ENCODE assay signal across 29 mouse cellular contexts in the genomic region with DNA sequence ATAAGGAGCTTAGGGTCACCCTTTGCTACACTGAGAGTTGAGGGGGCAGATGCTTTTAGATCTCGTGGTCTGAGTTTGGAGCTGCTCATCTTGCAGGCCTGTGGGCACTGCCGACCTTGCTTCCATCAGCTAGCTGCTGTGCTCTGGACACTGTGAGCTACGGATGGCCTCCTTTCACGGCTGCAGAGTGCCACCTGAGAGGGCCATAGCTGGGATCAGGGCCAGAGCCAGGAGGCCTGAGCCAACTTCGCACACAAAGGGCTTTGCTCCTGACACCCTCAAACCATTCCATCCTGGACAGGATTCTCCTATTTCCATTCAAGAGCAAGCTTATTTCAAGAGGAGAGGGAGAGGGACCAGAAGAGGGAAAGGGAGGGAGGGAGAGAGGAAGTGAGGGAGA. TPM values are rescaled to one million over a fixed set of nuclear protein-coding genes. Genes with fewer than 3 reads are reported as not detected.
DNase-seq lines count a peak whose midpoint lies in the region; ATAC-seq and TF ChIP-seq lines count a peak whose summit lies in the region.
"Had no signal": no experiment of that assay in that cellular context is flagged by ENCODE, and none has a peak within 500 bp of the region (broad histone marks: within the 10 kb centered on the region; RNA-seq: fewer than 3 reads in every experiment).

No protein-coding gene starts in this region.

- no peak for DNase-seq in heart, adult 2 months
- DNase-seq in cerebellum, adult 2 months: peak; percentile 55 to 64
- peak; percentile 54 for DNase-seq in cerebellum, adult 9-11 months
- no peak for DNase-seq in stomach, postnatal 0 days (ENCODE audit: low spot score)
- no peak for DNase-seq in adrenal gland, adult 8-10 months
- DNase-seq: adrenal gland, postnatal 36 days; B cell, adult 2 months; embryo, embryonic 11 days; gastrocnemius, adult 2 months; gastrocnemius, postnatal 36 days; heart, adult 18-20 months; heart, postnatal 14 days; kidney, adult 11 months; kidney, postnatal 14 days; lung, postnatal 36 days; thymus, postnatal 4 days had no signal

- 0 out of 2 replicates have a peak overlapping the region, but pooled peaks have one; percentile 4 for H3K9ac ChIP-seq in heart, embryonic 14.5 days (ENCODE audit: low read length)
- H3K9ac ChIP-seq in heart, adult 2 months (ENCODE audit: low read depth, low read length): no peak overlapping the region
- H3K9ac ChIP-seq in stomach, postnatal 0 days (ENCODE audit: low read length): no peak overlapping the region
- H3K9ac ChIP-seq: heart, embryonic 12.5 days; hindbrain, embryonic 14.5 days; limb, embryonic 12.5 days; liver, embryonic 15.5 days; lung, embryonic 15.5 days; midbrain, embryonic 12.5 days; neural tube, embryonic 13.5 days had no signal

- no peaks in the 10 kb centered on the region for H3K27me3 ChIP-seq in heart, embryonic 14.5 days (ENCODE audit: control insufficient read depth, insufficient read depth, low read length)
- no peaks in the 10 kb centered on the region for H3K27me3 ChIP-seq in heart, adult 2 months (ENCODE audit: control insufficient read depth, insufficient read depth, low read length)
- no peaks in the 10 kb centered on the region; the same call in 1 of the 2 replicates for H3K27me3 ChIP-seq in cerebellum, adult 2 months (ENCODE audit: control insufficient read depth, insufficient read depth, low read length)
- no peaks in the 10 kb centered on the region for H3K27me3 ChIP-seq in stomach, postnatal 0 days (ENCODE audit: control insufficient read depth, insufficient read depth, low read length)
- H3K27me3 ChIP-seq: heart, embryonic 12.5 days; limb, embryonic 12.5 days; liver, embryonic 15.5 days; lung, embryonic 15.5 days; midbrain, embryonic 12.5 days; neural tube, embryonic 13.5 days had no signal

- no peak for TF ChIP-seq POLR2A in heart, adult 2 months (IDR thresholded peaks at IDR 0.05; ENCODE audit: insufficient read depth, low read depth, low read length)
- no peak for TF ChIP-seq POLR2A in cerebellum, adult 2 months (IDR thresholded peaks at IDR 0.05; ENCODE audit: borderline replicate concordance, insufficient read depth, low read length)

- no peak overlapping the region for H3K4me3 ChIP-seq in heart, embryonic 14.5 days (ENCODE audit: control insufficient read depth in 1 of 2, insufficient read depth in 1 of 2, low read depth in 1 of 2, low read length in 2 of 2)
- H3K4me3 ChIP-seq in heart, adult 2 months: no peak overlapping the region
- H3K4me3 ChIP-seq in cerebellum, adult 2 months (replicated peaks; ENCODE audit: insufficient read depth, low read depth, low read length): no peak overlapping the region
- no peak overlapping the region for H3K4me3 ChIP-seq in stomach, postnatal 0 days (ENCODE audit: low read depth, low read length)
- H3K4me3 ChIP-seq: erythroblast, embryonic 14.5 days; gastrocnemius, adult 2 months; heart, embryonic 12.5 days; limb, embryonic 12.5 days; liver, embryonic 15.5 days; lung, embryonic 15.5 days; megakaryocyte, embryonic 14.5 days; midbrain, embryonic 12.5 days; neural tube, embryonic 13.5 days had no signal

- ATAC-seq in heart, embryonic 14.5 days (ENCODE audit: insufficient number of reproducible peaks, insufficient read depth, low FRiP score, low read depth): no peak
- ATAC-seq in stomach, postnatal 0 days (ENCODE audit: low FRiP score, low TSS enrichment): peak; percentile 16; the same call in 1 of the 2 replicates
- ATAC-seq: forebrain, embryonic 16.5 days; inflammation-experienced regulatory T-cells, adult 6 months had no signal

- no peak overlapping the region for H3K27ac ChIP-seq in heart, embryonic 14.5 days (replicated peaks in 1 of 2; ENCODE audit: control insufficient read depth in 1 of 2, insufficient read depth in 1 of 2, low read depth in 2 of 2, low read length in 2 of 2)
- H3K27ac ChIP-seq in heart, adult 2 months: no peak overlapping the region
- H3K27ac ChIP-seq in cerebellum, adult 2 months (ENCODE audit: insufficient read depth, low read length): peak overlapping the region; percentile 3; the same call in 1 of the 2 replicates
- H3K27ac ChIP-seq in stomach, postnatal 0 days (replicated peaks): no peak overlapping the region
- H3K27ac ChIP-seq: gastrocnemius, adult 2 months; hindbrain, embryonic 14.5 days; limb, embryonic 12.5 days; liver, embryonic 15.5 days; lung, embryonic 15.5 days; midbrain, embryonic 12.5 days; neural tube, embryonic 13.5 days had no signal

- H3K9me3 ChIP-seq in heart, embryonic 14.5 days (ENCODE audit: control insufficient read depth, low read length): no peaks in the 10 kb centered on the region
- no peaks in the 10 kb centered on the region for H3K9me3 ChIP-seq in stomach, postnatal 0 days (ENCODE audit: control insufficient read depth, low read length)
- H3K9me3 ChIP-seq: limb, embryonic 12.5 days; liver, embryonic 15.5 days; lung, embryonic 15.5 days; midbrain, embryonic 12.5 days; neural tube, embryonic 13.5 days had no signal

- no peak for TF ChIP-seq EP300 in heart, adult 2 months (IDR thresholded peaks at IDR 0.05; ENCODE audit: insufficient read depth, low read depth, low read length)
- no peak for TF ChIP-seq EP300 in stomach, postnatal 0 days (optimal IDR thresholded peaks at IDR 0.05)

- peaks cover 0 to 1% of the 10 kb centered on the region in 2 experiments; a peak in 2 of 4 replicates for H3K4me1 ChIP-seq in heart, embryonic 14.5 days (ENCODE audit: control insufficient read depth in 2 of 2, insufficient read depth in 2 of 2, low read length in 2 of 2)
- no peaks in the 10 kb centered on the region for H3K4me1 ChIP-seq in heart, adult 2 months (ENCODE audit: control insufficient read depth, insufficient read depth, low read length)
- H3K4me1 ChIP-seq in cerebellum, adult 2 months (ENCODE audit: control insufficient read depth, insufficient read depth, low read length): peaks cover 6% of the 10 kb centered on the region
- H3K4me1 ChIP-seq in stomach, postnatal 0 days (replicated peaks; ENCODE audit: control insufficient read depth, insufficient read depth): no peaks in the 10 kb centered on the region
- H3K4me1 ChIP-seq: heart, embryonic 12.5 days; limb, embryonic 12.5 days; midbrain, embryonic 12.5 days; neural tube, embryonic 13.5 days had no signal

- no peak overlapping the region for H3K4me2 ChIP-seq in heart, embryonic 14.5 days (ENCODE audit: low read length)
- no peak overlapping the region for H3K4me2 ChIP-seq in stomach, postnatal 0 days (replicated peaks; ENCODE audit: low read depth)
- H3K4me2 ChIP-seq: heart, embryonic 12.5 days; hindbrain, embryonic 14.5 days; limb, embryonic 12.5 days; liver, embryonic 15.5 days; lung, embryonic 15.5 days; midbrain, embryonic 12.5 days; neural tube, embryonic 13.5 days had no signal

- no peaks in the 10 kb centered on the region for H3K79me2 ChIP-seq in heart, adult 2 months (replicated peaks; ENCODE audit: control insufficient read depth, insufficient read depth, low read length)

- no peaks in the 10 kb centered on the region for H3K36me3 ChIP-seq in heart, embryonic 14.5 days (ENCODE audit: control insufficient read depth, insufficient read depth, low read length)
- H3K36me3 ChIP-seq in heart, adult 2 months (ENCODE audit: control insufficient read depth, insufficient read depth, low read length): no peaks in the 10 kb centered on the region
- no peaks in the 10 kb centered on the region for H3K36me3 ChIP-seq in stomach, postnatal 0 days (ENCODE audit: control insufficient read depth, insufficient read depth, low read length)
- H3K36me3 ChIP-seq: heart, embryonic 12.5 days; limb, embryonic 12.5 days; liver, embryonic 15.5 days; lung, embryonic 15.5 days; midbrain, embryonic 12.5 days; neural tube, embryonic 13.5 days had no signal

- TF ChIP-seq CTCF in heart, adult 2 months (IDR thresholded peaks at IDR 0.05): no peak
- TF ChIP-seq CTCF in cerebellum, adult 2 months (IDR thresholded peaks at IDR 0.05; ENCODE audit: borderline replicate concordance, insufficient read depth, low read depth, low read length): no peak
- TF ChIP-seq CTCF in stomach, postnatal 0 days (IDR thresholded peaks at IDR 0.05; ENCODE audit: low read depth): no peak

- 50% methylated on average over 5 of the region's 5 CpGs for WGBS in heart, embryonic 14.5 days
- WGBS in heart, adult 2 months: 50% methylated on average over 5 of the region's 5 CpGs
- 15% methylated on average over 5 of the region's 5 CpGs for WGBS in cerebellum, adult 2 months
- 73% methylated on average over 5 of the region's 5 CpGs for WGBS in stomach, postnatal 0 days

- intact Hi-C loops in heart, adult 2 months (cut with DNase I): no loop called here

RNA-seq across cellular contexts. Expression of a gene that starts 15.1 kb away (rescaled TPM):
- polyA plus RNA-seq in heart, embryonic 14.5 days (2014; fragmentation: Nextera tagmentation; extraction: Ambion mirVana): 95.1 and 97.3 TPM in 2 replicates
- 10 to 100 TPM; 57.1 to 57.3 TPM for total RNA-seq in heart, adult 2 months (2021)
- 44.1 and 69.7 TPM in 2 replicates for polyA plus RNA-seq in heart, adult 2 months (2012; rRNA removed)
- polyA plus RNA-seq in cerebellum, adult 2 months (2012; rRNA removed): 257 and 262 TPM in 2 replicates
- polyA plus RNA-seq in stomach, postnatal 0 days (2015; fragmentation: Nextera tagmentation; extraction: Ambion mirVana): 58.8 and 58.9 TPM in 2 replicates
- 100 to 1,000 TPM in 3 of 4 experiments, 10 to 100 TPM in 1; 73.6 to 207 (median 150) TPM for total RNA-seq in adrenal gland, adult 8-10 months (2022)

RNA-seq across cellular contexts. Expression of a gene that starts 15.4 kb away (rescaled TPM):
- polyA plus RNA-seq in heart, embryonic 14.5 days (2014; fragmentation: Nextera tagmentation; extraction: Ambion mirVana): 24.3 and 24.5 TPM in 2 replicates
- total RNA-seq in heart, adult 2 months (2021): 1 to 10 TPM; 8.4 to 8.8 TPM
- 12.6 and 13.3 TPM in 2 replicates for polyA plus RNA-seq in heart, adult 2 months (2012; rRNA removed)
- 64.7 and 74.6 TPM in 2 replicates for polyA plus RNA-seq in cerebellum, adult 2 months (2012; rRNA removed)
- 23.4 and 23.5 TPM in 2 replicates for polyA plus RNA-seq in stomach, postnatal 0 days (2015; fragmentation: Nextera tagmentation; extraction: Ambion mirVana)
- 10 to 100 TPM; 38.5 to 54.6 (median 41.4) TPM for total RNA-seq in adrenal gland, adult 8-10 months (2022)

RNA-seq across cellular contexts. Expression of a gene that starts 45.5 kb away (rescaled TPM):
- 1.8 and 1.9 TPM in 2 replicates for polyA plus RNA-seq in heart, embryonic 14.5 days (2014; fragmentation: Nextera tagmentation; extraction: Ambion mirVana)
- 1 to 10 TPM; 1.1 to 1.2 TPM for total RNA-seq in heart, adult 2 months (2021)
- polyA plus RNA-seq in heart, adult 2 months (2012; rRNA removed): 0.84 TPM in 1 of 2 replicates, not detected in the other
- polyA plus RNA-seq in cerebellum, adult 2 months (2012; rRNA removed): 1.6 and 1.8 TPM in 2 replicates
- 1.9 and 2.6 TPM in 2 replicates for polyA plus RNA-seq in stomach, postnatal 0 days (2015; fragmentation: Nextera tagmentation; extraction: Ambion mirVana)
- total RNA-seq in adrenal gland, adult 8-10 months (2022): 1 to 10 TPM; 1.2 to 2.2 (median 1.7) TPM
- total RNA-seq: liver, adult 2 months had no signal
- polyA plus RNA-seq: inflammation-experienced regulatory T-cells, adult 6 months had no signal

RNA-seq across cellular contexts. Expression of a gene that starts 45.7 kb away (rescaled TPM):
- polyA plus RNA-seq in heart, embryonic 14.5 days (2014; fragmentation: Nextera tagmentation; extraction: Ambion mirVana): 83.0 and 95.2 TPM in 2 replicates
- total RNA-seq in heart, adult 2 months (2021): 10 to 100 TPM; 83.0 to 90.3 TPM
- polyA plus RNA-seq in heart, adult 2 months (2012; rRNA removed): 10.2 and 14.3 TPM in 2 replicates
- polyA plus RNA-seq in cerebellum, adult 2 months (2012; rRNA removed): 114 and 127 TPM in 2 replicates
- 53.5 and 61.4 TPM in 2 replicates for polyA plus RNA-seq in stomach, postnatal 0 days (2015; fragmentation: Nextera tagmentation; extraction: Ambion mirVana)
- 100 to 1,000 TPM in 3 of 4 experiments, 10 to 100 TPM in 1; 72.1 to 188 (median 154) TPM for total RNA-seq in adrenal gland, adult 8-10 months (2022)

Comparison
In these comparisons a context has a peak if more than half of its experiments do, and no peak if none do; other contexts are left out.
1. DNase-seq: peak in cerebellum, adult 2 months (2 of 2) and cerebellum, adult 9-11 months (single experiment); none in heart, adult 2 months (0 of 2), stomach, postnatal 0 days (single experiment) and adrenal gland, adult 8-10 months (single experiment).